Mouse (Mus musculus) heart, postnatal 0 days (tissue): ENCODE data around the gene Uvrag. TPM values are rescaled to one million over a fixed set of nuclear protein-coding genes. Genes with fewer than 3 reads are reported as not detected.

Experiments
- ATAC-seq: fragments of 200-750 bp; cut with Nextera tagmentation; 2 replicates; pipeline ENCODE4 v1.8.0; 2017; ENCODE audit warnings: low read depth, moderate number of reproducible peaks, moderate library complexity; ENCODE audit not compliant: insufficient read depth
- DNase-seq: peaks from one replicate; pipeline ENCODE4 v3.0.0-alpha.2; 2016; ENCODE audit warnings: low spot score
- H3K27ac ChIP-seq: fragments of 300-500 bp; sonication (generic); 2 replicates; pipeline ENCODE4 v1.5.1; 2014; ENCODE audit warnings: low read depth, mild to moderate bottlenecking
- H3K27me3 ChIP-seq: fragments of 300-500 bp; sonication (generic); 2 replicates; pipeline ENCODE4 v1.6.1; 2014; ENCODE audit warnings: low read length, mixed read lengths; ENCODE audit not compliant: control insufficient read depth, insufficient read depth
- H3K36me3 ChIP-seq: fragments of 300-500 bp; sonication (generic); replicated peaks from 2 replicates; pipeline ENCODE4 v1.6.1; 2014; ENCODE audit warnings: low read length, mixed read lengths; ENCODE audit not compliant: control insufficient read depth, insufficient read depth
- H3K4me1 ChIP-seq: fragments of 300-500 bp; sonication (generic); 2 replicates; pipeline ENCODE4 v1.6.1; 2014; ENCODE audit warnings: antibody characterized with exemption; ENCODE audit not compliant: control insufficient read depth, insufficient read depth
- H3K4me2 ChIP-seq: fragments of 300-500 bp; sonication (generic); 2 replicates; pipeline ENCODE4 v1.6.1; 2014; ENCODE audit warnings: low read depth, mild to moderate bottlenecking, low read length, moderate library complexity
- H3K4me3 ChIP-seq: fragments of 300-500 bp; sonication (generic); 2 replicates; pipeline ENCODE4 v1.5.1; 2014; ENCODE audit warnings: low read depth, low read length
- H3K9ac ChIP-seq: fragments of 300-500 bp; sonication (generic); replicated peaks from 2 replicates; pipeline ENCODE4 v1.6.1; 2014; ENCODE audit warnings: low read depth, low read length, mixed read lengths
- H3K9me3 ChIP-seq: fragments of 300-500 bp; sonication (generic); replicated peaks from 2 replicates; pipeline ENCODE4 v1.6.1; 2016; ENCODE audit warnings: low read length; ENCODE audit not compliant: control insufficient read depth
- CTCF ChIP-seq: IDR thresholded peaks from 2 replicates; pipeline ENCODE4 v1.5.1; 2016; ENCODE audit warnings: antibody characterized with exemption, control low read depth, low read depth
- EP300 ChIP-seq: IDR thresholded peaks from 2 replicates; pipeline ENCODE4 v1.6.1; 2016; ENCODE audit warnings: antibody characterized with exemption, low read depth
- WGBS: fragments of 180-500 bp; shearing (Covaris S2); extraction: QIAGEN DNeasy Blood & Tissue Kit; methylation state at CpG from one replicate; pipeline ENCODE4 v1.1.7; 2014; 5-methylcytosine and 5-hydroxymethylcytosine counted together
- polyA plus RNA-seq: library from polyadenylated mRNA; unstranded; fragments of >200 nt; fragmentation: Nextera tagmentation; extraction: Ambion mirVana; gene quantifications from 2 replicates; pipeline ENCODE4 v1.2.1, GENCODE M21; 2015
- total RNA-seq: library from RNA; depleted of rRNA; stranded (reverse); fragments of >200 nt; gene quantifications from 2 replicates; pipeline ENCODE4 v1.2.3, GENCODE M21; 2014; ENCODE audit warnings: low replicate concordance

Uvrag gene
- total and polyA plus RNA-seq, 2 experiments from 2014 or later: 11.8 to 38.1 TPM

DNA sequence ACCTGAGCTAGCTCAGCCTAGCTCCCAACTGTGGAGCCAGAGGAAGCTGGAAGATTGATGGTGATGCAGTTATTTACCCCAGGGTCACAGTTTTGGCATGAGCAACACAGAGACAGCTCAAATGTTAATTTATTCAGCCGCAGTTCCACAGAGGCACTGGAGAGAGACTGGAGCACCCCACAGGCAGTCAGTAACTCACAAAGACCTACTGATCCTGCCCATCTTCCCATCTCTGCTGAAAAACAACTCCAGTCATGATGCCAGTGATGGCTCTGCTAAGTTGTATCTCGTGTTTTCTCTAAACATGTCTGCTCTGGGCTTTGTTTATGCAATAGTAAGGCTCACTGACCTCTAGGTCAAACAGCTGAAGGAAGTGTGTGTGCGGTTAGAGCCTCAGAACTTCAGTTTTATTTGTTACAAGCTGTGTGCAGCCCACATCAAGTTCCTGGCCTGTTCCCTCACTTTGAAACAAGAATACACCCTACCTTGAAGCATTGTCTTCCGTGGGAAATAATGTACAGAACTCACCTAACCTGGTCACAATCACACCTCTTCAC lies 34.1 kb downstream of the Uvrag start:
- Histone ChIP-seq H3K4me1 (peaks cover 5% of the 10 kb centered on the region; the same call in 1 of the 2 replicates), H3K36me3 (no peaks in the 10 kb centered on the region), H3K9me3 (no peaks in the 10 kb centered on the region), H3K9ac (no peak overlapping the region), H3K27ac (no peak overlapping the region), H3K27me3 (no peaks in the 10 kb centered on the region), H3K4me2 (no peak overlapping the region), H3K4me3 (no peak overlapping the region)
- DNase-seq: no peak
- 64% methylated on average over 4 of the region's 4 CpGs for WGBS
- TF ChIP-seq CTCF: no peak
- no peak for TF ChIP-seq EP300
- ATAC-seq: no peak

DNA sequence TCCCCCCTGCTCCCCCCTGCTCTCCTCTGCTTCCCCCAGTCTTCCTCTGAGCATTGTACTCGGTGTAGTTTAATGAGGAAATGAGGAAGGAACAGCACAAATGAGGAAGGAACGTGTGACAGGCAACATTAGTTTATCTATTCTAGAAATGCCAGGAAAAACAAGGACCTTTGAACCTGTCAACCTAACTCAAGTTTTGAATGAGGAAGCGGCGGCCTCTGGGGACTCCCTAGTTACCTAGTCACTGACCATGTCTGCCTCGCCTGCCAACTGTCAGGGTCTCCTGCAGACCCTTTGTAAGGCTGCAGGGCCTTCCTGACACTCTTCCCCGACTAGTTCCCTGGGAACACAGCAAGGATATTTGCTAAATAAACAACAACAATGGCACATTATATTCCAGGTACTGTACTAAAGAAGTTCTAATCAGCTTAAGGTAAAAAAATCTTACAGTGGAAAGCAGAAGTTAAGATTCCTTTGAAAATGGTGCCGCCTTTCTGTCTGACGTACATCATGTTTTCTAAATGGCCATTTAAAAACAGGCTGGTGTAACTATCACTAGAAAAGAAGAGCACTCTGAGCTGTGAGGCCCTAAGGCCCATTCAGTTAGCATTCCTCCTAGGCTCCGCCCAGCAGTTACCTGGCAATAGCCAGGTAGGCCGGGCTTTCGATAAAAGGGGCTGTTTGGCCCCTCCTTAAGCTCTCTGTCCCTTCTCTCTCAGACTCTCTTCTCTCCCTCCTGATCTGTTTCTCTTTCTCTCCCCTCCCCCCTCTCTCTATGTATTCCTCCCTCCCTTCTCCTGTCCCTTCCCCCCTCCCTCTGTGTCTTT lies 39.0 kb downstream of the Uvrag start:
- Histone ChIP-seq H3K4me2 (no peak overlapping the region), H3K36me3 (peaks cover 29% of the 10 kb centered on the region), H3K4me1 (peaks cover 5% of the 10 kb centered on the region; the same call in 1 of the 2 replicates), H3K4me3 (no peak overlapping the region), H3K27ac (0 out of 2 replicates have a peak overlapping the region, but pooled peaks have one; percentile 13), H3K27me3 (no peaks in the 10 kb centered on the region), H3K9me3 (no peaks in the 10 kb centered on the region), H3K9ac (no peak overlapping the region)
- DNase-seq (no peak), ATAC-seq (no peak)
- 63% methylated on average over 11 of the region's 11 CpGs for WGBS
- TF ChIP-seq EP300: no peak

DNA sequence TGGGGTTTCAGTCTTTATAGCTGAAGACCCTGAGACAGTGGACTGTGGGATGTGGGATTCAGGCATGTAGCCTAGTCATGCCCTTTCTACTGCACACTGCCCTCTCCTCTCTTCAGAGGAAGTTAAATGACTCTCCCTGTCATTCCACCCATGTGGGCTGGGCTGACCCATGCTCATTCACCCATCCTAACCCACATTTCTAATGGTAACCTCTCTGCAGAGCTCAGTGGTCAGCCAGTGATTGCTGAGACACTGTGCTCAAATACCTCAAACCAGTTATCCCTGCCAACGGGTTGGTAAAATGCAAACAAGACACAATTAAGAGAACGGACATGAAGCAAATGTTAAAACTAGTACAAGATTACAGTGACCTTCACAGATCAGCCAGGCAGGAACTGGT lies 39.9 kb downstream of the Uvrag start:
- no peak for TF ChIP-seq EP300
- no peak for TF ChIP-seq CTCF
- ATAC-seq (no peak), DNase-seq (no peak)
- H3K4me3 ChIP-seq: no peak overlapping the region
- H3K4me1 ChIP-seq: peaks cover 5% of the 10 kb centered on the region; the same call in 1 of the 2 replicates
- 35% methylated on average over 2 of the region's 2 CpGs for WGBS
- no peak overlapping the region for H3K9ac ChIP-seq
- H3K27me3 ChIP-seq: no peaks in the 10 kb centered on the region
- H3K36me3 ChIP-seq: peaks cover 35% of the 10 kb centered on the region
- H3K27ac ChIP-seq: no peak overlapping the region
- no peak overlapping the region for H3K4me2 ChIP-seq
- H3K9me3 ChIP-seq: no peaks in the 10 kb centered on the region

DNA sequence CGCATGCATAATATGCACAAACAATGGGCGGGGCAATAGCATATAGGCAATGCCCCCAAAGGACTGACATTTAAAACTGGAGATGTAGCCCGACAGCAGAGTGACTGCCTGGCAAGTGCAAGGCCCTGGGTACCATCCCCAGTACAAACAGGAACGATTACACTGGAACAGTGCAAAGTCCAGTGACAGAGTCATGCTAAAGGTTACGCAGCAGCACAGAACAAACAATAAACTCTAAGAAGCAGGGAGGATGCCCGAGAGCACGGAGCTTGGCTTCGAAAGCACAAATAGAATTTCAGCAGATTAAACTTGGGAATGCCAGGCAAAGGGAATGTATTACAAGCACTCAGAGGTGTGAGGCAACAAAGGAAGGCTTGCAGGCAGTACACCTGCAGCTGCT lies 40.4 kb downstream of the Uvrag start:
- TF ChIP-seq EP300: no peak
- TF ChIP-seq CTCF: no peak
- ATAC-seq (no peak), DNase-seq (no peak)
- Histone ChIP-seq H3K9me3 (no peaks in the 10 kb centered on the region), H3K27me3 (no peaks in the 10 kb centered on the region), H3K9ac (no peak overlapping the region), H3K36me3 (peaks cover 35% of the 10 kb centered on the region), H3K27ac (no peak overlapping the region), H3K4me2 (no peak overlapping the region), H3K4me3 (no peak overlapping the region), H3K4me1 (peaks cover 5% of the 10 kb centered on the region; the same call in 1 of the 2 replicates)
- 75% methylated on average over 8 of the region's 8 CpGs for WGBS

DNA sequence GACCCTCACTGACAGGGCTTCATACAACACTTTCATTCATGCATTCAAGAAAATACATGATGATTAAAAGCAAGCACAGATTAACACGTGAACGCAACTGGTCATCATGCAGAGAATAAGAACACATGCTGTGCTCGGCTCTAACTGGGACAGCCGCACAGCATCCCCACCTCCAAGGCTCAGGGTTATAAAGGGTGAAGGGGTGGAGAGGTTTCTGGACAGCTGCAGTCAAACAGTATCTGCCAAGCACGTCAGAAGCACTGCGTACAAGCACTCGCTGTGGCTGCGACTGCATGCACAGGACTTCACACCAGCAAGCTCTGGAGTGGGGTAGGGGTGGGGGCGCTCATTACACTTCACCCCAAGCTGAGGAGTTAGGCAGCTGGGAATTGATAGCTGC lies 40.9 kb downstream of the Uvrag start:
- Histone ChIP-seq H3K4me2 (no peak overlapping the region), H3K27me3 (no peaks in the 10 kb centered on the region), H3K9ac (no peak overlapping the region), H3K4me3 (no peak overlapping the region), H3K9me3 (no peaks in the 10 kb centered on the region), H3K4me1 (peaks cover 5% of the 10 kb centered on the region; the same call in 1 of the 2 replicates), H3K27ac (no peak overlapping the region), H3K36me3 (peaks cover 35% of the 10 kb centered on the region)
- 71% methylated on average over 9 of the region's 9 CpGs for WGBS
- TF ChIP-seq EP300 (no peak), CTCF (no peak)
- ATAC-seq: no peak
- no peak for DNase-seq
